Mouse (Mus musculus) olfactory bulb, adult 2 months (tissue): ENCODE measurements at regions not wholly inside any gene's neighbourhood (a gene's known extent, or its start where the extent isn't known, plus 50 kb on each side); places are given as distances from the start of the nearest gene placed in this dataset.

Source experiments
- H3K27ac ChIP-seq: fragments of 200-500 bp; 2 replicates; pipeline ENCODE4 v1.5.1; 2012; ENCODE audit warnings: low read depth, low read length; ENCODE audit not compliant: insufficient read depth
- H3K4me1 ChIP-seq: fragments of 200-500 bp; 2 replicates; pipeline ENCODE4 v1.6.1; 2012; ENCODE audit warnings: low read length; ENCODE audit not compliant: control insufficient read depth, insufficient read depth
- H3K4me3 ChIP-seq: fragments of 200-500 bp; 2 replicates; pipeline ENCODE4 v1.5.1; 2012; ENCODE audit warnings: mild to moderate bottlenecking, low read depth, low read length, moderate library complexity; ENCODE audit not compliant: insufficient read depth
- CTCF ChIP-seq: fragments of 200-500 bp; IDR thresholded peaks from 2 replicates; pipeline ENCODE4 v1.5.1; 2012; ENCODE audit warnings: low read depth, mild to moderate bottlenecking, low read length, moderate library complexity; ENCODE audit not compliant: insufficient read depth
- POLR2A ChIP-seq: fragments of 200-500 bp; IDR thresholded peaks from 2 replicates; pipeline ENCODE4 v1.6.1; 2012; ENCODE audit warnings: mild to moderate bottlenecking, low read depth, low read length, moderate library complexity; ENCODE audit not compliant: insufficient read depth
- WGBS: fragments of 180-500 bp; shearing (Covaris S2); methylation state at CpG from one replicate; pipeline ENCODE4 v1.1.7; 2018; 5-methylcytosine and 5-hydroxymethylcytosine counted together

GRCm38 (mm10) chr17:59269613-59270012 is 256.4 kb upstream of the Nudt12 start:
- TF ChIP-seq CTCF = no peak
- TF ChIP-seq POLR2A = no peak
- H3K27ac ChIP-seq = no peak overlapping the region
- H3K4me1 ChIP-seq = no peaks in the 10 kb centered on the region
- H3K4me3 ChIP-seq = no peak overlapping the region

- Histone ChIP-seq H3K4me1 (no peaks in the 10 kb centered on the region), H3K4me3 (no peak overlapping the region), H3K27ac (no peak overlapping the region)
- WGBS = 67% methylated on average over 5 of the region's 5 CpGs
- TF ChIP-seq POLR2A (no peak), CTCF (no peak)
These were observed 235.8 kb upstream of the Nudt12 start for GRCm38 (mm10) chr17:59249000-59249399.

GRCm38 (mm10) chr17:59232251-59232650 is 219.1 kb upstream of the Nudt12 start:
- Histone ChIP-seq H3K27ac (no peak overlapping the region), H3K4me3 (no peak overlapping the region), H3K4me1 (no peaks in the 10 kb centered on the region)
- WGBS = 93% methylated on average over 2 of the region's 2 CpGs
- TF ChIP-seq POLR2A (no peak), CTCF (no peak)
